Mouse (Mus musculus) liver, adult 2 months (tissue): ENCODE data around the gene Clasrp.
A peak's percentile ranks its signal among the peaks of the same experiment; 100 is the strongest.

Experiments used
- CTCF ChIP-seq: fragments of 200-500 bp; IDR thresholded peaks from 2 replicates; pipeline ENCODE4 v1.5.1; 2011; ENCODE audit warnings: low read depth, low read length, control low read depth
- POLR2A ChIP-seq: fragments of 200-500 bp; IDR thresholded peaks from 2 replicates; pipeline ENCODE4 v1.6.1; 2011; ENCODE audit warnings: low read length, control low read depth; ENCODE audit not compliant: insufficient read depth; ENCODE audit errors: extremely low read depth

DNA sequence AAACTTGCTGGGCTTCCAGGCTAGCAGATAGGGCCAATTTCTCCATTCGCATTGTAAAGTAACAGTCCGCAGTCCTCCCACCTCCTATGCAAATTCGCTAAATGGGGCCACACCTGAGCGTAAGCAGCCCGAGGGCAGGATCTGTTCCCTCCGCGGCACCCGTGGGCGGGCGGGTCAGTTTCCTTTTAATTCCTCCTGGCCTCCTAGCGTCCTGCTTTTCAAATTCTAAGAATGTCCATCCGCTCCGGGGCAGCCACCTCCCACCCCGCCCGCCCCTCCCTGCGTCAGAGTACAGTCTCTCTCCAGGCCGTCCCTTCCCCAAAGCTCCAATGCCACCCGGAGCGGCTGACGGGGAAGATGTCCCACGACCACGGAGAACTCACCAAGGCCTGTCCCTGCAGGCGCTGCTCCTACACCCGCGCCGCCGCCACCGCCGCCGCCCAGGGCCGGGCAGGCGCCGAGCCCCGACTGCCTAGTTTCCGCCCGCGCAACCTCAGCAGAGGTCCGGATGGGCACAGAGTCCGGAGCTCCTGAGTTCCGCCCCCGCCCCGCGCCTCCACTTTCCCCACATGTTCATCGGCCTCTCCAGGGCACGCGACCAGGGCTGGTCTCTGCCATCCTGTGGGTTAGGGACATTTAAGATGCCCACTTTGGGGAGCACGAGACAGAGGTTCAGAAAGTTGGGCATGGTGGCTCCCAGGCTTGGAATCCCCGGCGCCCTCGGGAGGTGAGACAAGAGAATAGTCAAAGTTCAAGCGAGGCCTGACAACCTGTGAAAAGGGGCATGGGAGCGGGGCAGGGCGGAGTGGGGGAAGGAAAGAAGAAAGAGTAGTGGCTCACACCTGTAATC, 31.1 kb downstream of the Clasrp start:
- TF ChIP-seq CTCF (no peak; the same call in 1 of the 2 replicates), POLR2A (peak; percentile 62; the same call in 1 of the 2 replicates)
